Mouse (Mus musculus) layer of hippocampus, adult 11-12 months (tissue): Measurements from ENCODE around the gene Abcb5.

Source experiments
- DNase-seq: peaks from one replicate; pipeline ENCODE4 v3.0.0; 2022; ENCODE audit warnings: low spot score

The Abcb5 gene

GRCm38 (mm10) chr12:118848496-118849202, 117.6 kb downstream of the Abcb5 start:
- DNase-seq: no peak

GRCm38 (mm10) chr12:118847861-118848495, 118.2 kb downstream of the Abcb5 start:
- DNase-seq: no peak

GRCm38 (mm10) chr12:118847381-118847780, 118.8 kb downstream of the Abcb5 start:
- DNase-seq: no peak

- no peak for DNase-seq
Measured at GRCm38 (mm10) chr12:118846649-118847321, 119.4 kb downstream of the Abcb5 start.

GRCm38 (mm10) chr12:118846221-118846620, 120.0 kb downstream of the Abcb5 start, which contains the start of gene Sp8:
Gene Sp8 (plus strand): TSS chr12:118846329.
- no peak for DNase-seq

- DNase-seq: no peak
Measured at GRCm38 (mm10) chr12:118845351-118845750, 120.9 kb downstream of the Abcb5 start.

GRCm38 (mm10) chr12:118844841-118845240, 121.4 kb downstream of the Abcb5 start:
- DNase-seq: no peak

- DNase-seq: no peak
Measured at GRCm38 (mm10) chr12:118844111-118844510, 122.1 kb downstream of the Abcb5 start.

GRCm38 (mm10) chr12:118842671-118843411, 123.4 kb downstream of the Abcb5 start:
- no peak for DNase-seq

GRCm38 (mm10) chr12:118841971-118842550, 124.2 kb downstream of the Abcb5 start:
- no peak for DNase-seq

GRCm38 (mm10) chr12:118841381-118841922, 124.8 kb downstream of the Abcb5 start:
- DNase-seq: no peak

GRCm38 (mm10) chr12:118840861-118841260, 125.4 kb downstream of the Abcb5 start:
- no peak for DNase-seq

- no peak for DNase-seq
Measured at GRCm38 (mm10) chr12:118840301-118840700, 125.9 kb downstream of the Abcb5 start.

- no peak for DNase-seq
Measured at GRCm38 (mm10) chr12:118839398-118839797, 126.8 kb downstream of the Abcb5 start.

GRCm38 (mm10) chr12:118838260-118838659, 128.0 kb downstream of the Abcb5 start:
- no peak for DNase-seq

- no peak for DNase-seq
Measured at GRCm38 (mm10) chr12:118837361-118837760, 128.9 kb downstream of the Abcb5 start.

- DNase-seq: no peak
Measured at GRCm38 (mm10) chr12:118836411-118837341, 129.5 kb downstream of the Abcb5 start.

GRCm38 (mm10) chr12:118829881-118830280, 136.3 kb downstream of the Abcb5 start:
- no peak for DNase-seq
